Mouse (Mus musculus): ENCODE results near the gene Foxj1. TPM values are rescaled to one million over a fixed set of nuclear protein-coding genes. Genes with fewer than 3 reads are reported as not detected.
"Not testable (repeated sequence)": the region's sequence is repeated elsewhere in the genome, so short reads cannot be mapped to it uniquely, and the experiment has no call there.

Gene Foxj1
- 1.0 and 1.8 TPM in 2 replicates for polyA plus RNA-seq (2016; fragmentation: Nextera tagmentation; extraction: Ambion mirVana)

DNA sequence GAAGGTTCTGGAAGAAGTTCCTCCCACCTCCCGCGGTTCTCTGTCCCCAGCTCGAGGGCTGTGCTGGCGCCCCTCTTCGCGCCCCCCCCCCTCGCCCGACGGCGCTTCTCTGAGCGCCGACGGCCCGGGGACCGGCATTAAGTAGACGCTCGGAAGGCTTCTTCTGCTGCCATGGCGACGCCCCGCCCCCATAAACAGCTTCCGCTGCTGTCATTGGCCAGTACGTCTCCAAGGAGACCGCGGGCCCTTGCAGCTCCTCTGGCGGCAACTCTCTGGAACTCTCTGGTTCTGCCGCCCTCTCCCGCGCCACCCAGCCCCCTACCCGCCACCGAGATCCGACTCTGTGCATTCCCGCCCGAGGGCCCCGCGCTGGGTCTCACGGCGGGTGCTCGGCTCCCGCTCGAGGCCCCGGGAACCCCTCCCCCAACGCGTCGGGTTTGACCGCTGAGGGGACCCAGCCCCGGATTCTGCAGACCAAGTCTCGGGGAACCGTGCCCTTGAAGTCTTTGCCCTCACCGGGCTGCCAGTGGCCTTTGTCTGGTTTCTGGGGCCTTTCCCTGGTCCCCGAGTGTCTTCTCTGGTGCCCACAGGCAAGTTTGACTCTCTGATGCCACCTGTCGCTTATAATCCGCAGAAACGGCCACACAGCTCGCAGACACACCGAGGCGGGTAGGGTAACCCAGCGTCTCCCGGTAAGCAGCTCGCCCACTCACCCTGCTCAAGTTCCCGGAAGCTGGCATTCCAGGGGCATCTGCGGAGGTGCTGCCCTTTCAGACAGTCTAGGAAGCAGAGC lies at the start of gene Foxj1:
Foxj1 (minus strand) TSS at position 156 of the 793 bp plus-strand sequence.
- H3K36me3 ChIP-seq = no peaks in the 10 kb centered on the region
- peak within 1 kb of the TSS; percentile 56 for H3K4me3 ChIP-seq
- peak within 1 kb of the TSS; percentile 95 for H3K4me2 ChIP-seq (replicated peaks)
- peak within 1 kb of the TSS; percentile 70 for H3K9ac ChIP-seq
- 0 out of 2 replicates have a peak within 1 kb of the TSS, but pooled peaks have one; percentile 59 for H3K27ac ChIP-seq
- H3K27me3 ChIP-seq = peaks cover 33% of the 10 kb centered on the region
- under 1% methylated on average over 58 of the region's 61 CpGs for WGBS
- H3K4me1 ChIP-seq = peaks cover 40% of the 10 kb centered on the region
- peak; percentile 74 for ATAC-seq (ENCODE audit: insufficient number of reproducible peaks, insufficient read depth, low FRiP score, low TSS enrichment)
- no peaks in the 10 kb centered on the region for H3K9me3 ChIP-seq

DNA sequence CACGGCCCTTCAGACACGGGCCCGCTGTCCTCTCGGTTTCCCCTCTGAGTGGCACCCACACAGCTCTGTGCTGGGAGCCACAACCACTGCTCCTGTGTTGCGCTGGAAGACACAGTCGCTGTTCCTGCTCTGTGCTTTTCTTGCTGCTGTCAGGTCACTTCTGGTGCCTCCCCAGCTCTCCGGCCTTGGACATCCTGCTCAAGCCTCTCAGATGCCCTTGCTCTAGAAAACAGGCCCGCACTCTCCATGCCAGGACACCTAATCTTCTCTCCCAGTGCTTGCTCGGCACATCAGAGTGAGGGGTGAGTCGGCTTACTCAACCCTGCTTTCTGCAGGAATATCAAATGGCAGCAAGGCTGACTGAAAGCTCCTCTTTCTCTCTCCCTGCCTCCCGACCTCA lies 49.0 kb upstream of the Foxj1 start:
- Histone ChIP-seq H3K36me3 (peaks cover 10% of the 10 kb centered on the region; the same call in 1 of the 2 replicates), H3K9ac (no peak overlapping the region), H3K27me3 (no peaks in the 10 kb centered on the region), H3K27ac (0 out of 2 replicates have a peak overlapping the region, but pooled peaks have one; percentile 23), H3K4me1 (peaks cover 29% of the 10 kb centered on the region), H3K9me3 (no peaks in the 10 kb centered on the region), H3K4me2 (replicated peaks) (no peak overlapping the region), H3K4me3 (no peak overlapping the region)
- 77% methylated on average over 11 of the region's 11 CpGs for WGBS
- ATAC-seq (ENCODE audit: insufficient number of reproducible peaks, insufficient read depth, low FRiP score, low TSS enrichment) = no peak

DNA sequence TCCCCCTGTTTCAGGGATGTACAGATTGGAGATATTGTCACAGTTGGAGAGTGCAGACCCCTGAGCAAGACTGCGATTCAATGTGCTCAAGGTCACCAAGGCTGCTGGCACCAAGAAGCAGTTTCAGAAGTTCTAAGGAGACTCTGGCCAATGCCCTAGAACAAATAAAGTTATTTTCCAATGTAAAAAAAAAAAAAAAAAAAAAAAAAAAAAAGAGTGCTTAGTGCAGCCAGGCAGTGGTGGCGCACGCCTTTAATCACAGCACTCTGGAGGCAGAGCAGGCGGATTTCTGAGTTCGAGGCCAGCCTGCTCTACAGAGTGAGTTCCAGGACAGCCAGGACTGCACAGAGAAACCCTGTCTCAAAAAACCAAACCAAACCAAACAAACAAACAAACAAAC lies 47.9 kb upstream of the Foxj1 start:
- H3K9ac ChIP-seq; ATAC-seq (ENCODE audit: insufficient number of reproducible peaks, insufficient read depth, low FRiP score, low TSS enrichment): not testable (repeated sequence)
- 89% methylated on average over 5 of the region's 5 CpGs for WGBS

DNA sequence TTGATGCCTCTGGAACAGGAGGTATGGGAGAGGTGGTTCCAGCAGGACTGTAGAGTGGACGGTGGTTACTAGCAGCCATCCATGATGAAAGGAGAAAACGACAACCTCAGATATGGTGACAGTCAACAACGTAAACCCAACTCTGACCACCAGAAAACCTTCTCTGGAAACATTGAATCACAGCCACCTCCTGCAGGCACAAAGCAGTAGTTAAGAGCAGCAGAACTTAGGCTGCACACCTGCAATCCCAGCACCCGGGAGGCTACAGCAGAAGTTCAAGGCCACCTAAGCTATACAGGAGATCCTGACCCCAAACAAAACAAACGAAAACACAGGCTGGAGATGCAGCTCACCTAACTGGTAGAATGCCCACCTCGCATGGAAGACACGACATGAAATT lies 45.6 kb upstream of the Foxj1 start:
- WGBS = 87% methylated on average over 7 of the region's 7 CpGs
- Histone ChIP-seq H3K4me3 (no peak overlapping the region), H3K9ac (no peak overlapping the region), H3K4me1 (0 out of 2 replicates have a peak, but pooled peaks cover 3% of the 10 kb centered on the region), H3K27me3 (no peaks in the 10 kb centered on the region), H3K36me3 (peaks cover 10% of the 10 kb centered on the region; the same call in 1 of the 2 replicates), H3K9me3 (no peaks in the 10 kb centered on the region), H3K27ac (no peak overlapping the region), H3K4me2 (replicated peaks) (no peak overlapping the region)
- ATAC-seq (ENCODE audit: insufficient number of reproducible peaks, insufficient read depth, low FRiP score, low TSS enrichment) = no peak

More for the DNA sequence above, 47.9 kb upstream of the Foxj1 start:
- H3K9me3 ChIP-seq; H3K36me3 ChIP-seq; H3K27ac ChIP-seq; H3K4me2 ChIP-seq (replicated peaks); H3K4me3 ChIP-seq; H3K27me3 ChIP-seq: not testable (repeated sequence)
- peaks cover 25% of the 10 kb centered on the region for H3K4me1 ChIP-seq

DNA sequence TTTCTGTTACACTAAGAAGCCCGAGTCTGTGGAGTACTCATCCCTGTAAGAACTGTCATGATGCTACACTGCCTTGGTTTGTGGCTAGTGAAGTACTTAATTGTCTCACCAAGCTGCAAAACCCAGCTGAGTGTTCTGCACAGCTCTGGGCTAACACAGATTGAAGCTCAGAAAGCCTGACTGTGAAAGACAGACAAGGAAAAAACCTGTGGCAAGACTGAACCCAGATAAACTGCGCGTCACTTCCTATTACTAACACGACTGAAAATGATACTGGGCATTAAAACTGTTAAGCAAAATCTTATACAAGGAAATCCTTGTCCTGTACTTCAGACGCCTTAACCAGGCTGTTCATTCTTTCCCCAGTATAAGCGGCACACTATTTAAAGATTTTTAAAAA lies 44.3 kb upstream of the Foxj1 start:
- H3K36me3 ChIP-seq = peaks cover 10% of the 10 kb centered on the region; the same call in 1 of the 2 replicates
- no peak overlapping the region for H3K4me3 ChIP-seq
- WGBS = 79% methylated on average over 6 of the region's 6 CpGs
- no peak overlapping the region for H3K4me2 ChIP-seq (replicated peaks)
- no peaks in the 10 kb centered on the region for H3K9me3 ChIP-seq
- H3K27ac ChIP-seq = no peak overlapping the region
- H3K27me3 ChIP-seq = no peaks in the 10 kb centered on the region
- no peak for ATAC-seq (ENCODE audit: insufficient number of reproducible peaks, insufficient read depth, low FRiP score, low TSS enrichment)
- H3K9ac ChIP-seq = no peak overlapping the region
- H3K4me1 ChIP-seq = 0 out of 2 replicates have a peak, but pooled peaks cover 3% of the 10 kb centered on the region

DNA sequence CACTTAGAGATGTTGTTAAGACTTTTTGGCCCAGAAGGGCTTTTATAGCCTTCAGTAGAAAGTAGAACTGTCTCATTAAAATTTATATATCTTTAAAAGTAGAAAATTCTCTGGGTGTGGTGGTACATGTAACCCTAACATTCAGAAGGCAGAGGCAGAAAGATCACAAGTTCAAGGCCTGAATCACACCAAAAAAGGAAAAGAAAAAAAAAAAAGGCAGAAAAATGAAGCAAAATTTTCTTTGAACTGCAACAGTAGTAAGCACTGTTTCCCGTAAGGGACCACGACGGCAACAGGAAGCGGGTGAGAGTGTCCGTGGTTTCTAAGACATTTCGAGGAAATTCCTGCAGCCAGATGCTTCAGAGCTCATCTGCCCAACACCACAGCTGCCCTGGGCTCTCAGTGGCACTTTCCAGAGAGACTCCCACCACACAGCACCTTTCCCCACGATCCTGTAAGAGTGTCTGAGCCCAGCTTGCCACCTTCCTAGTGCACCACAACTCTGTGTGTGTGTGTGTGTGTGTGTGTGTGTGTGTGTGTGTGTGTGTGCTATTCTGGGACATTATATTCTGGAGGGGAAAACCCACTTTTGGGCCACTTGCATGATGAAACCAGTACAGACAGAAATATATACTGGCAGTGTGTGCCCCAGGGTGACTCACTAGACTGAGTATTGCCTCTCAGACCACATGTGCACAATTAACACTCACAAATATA lies 41.9 kb upstream of the Foxj1 start:
- WGBS = 59% methylated on average over 7 of the region's 7 CpGs
- peaks cover 10% of the 10 kb centered on the region; the same call in 1 of the 2 replicates for H3K36me3 ChIP-seq
- no peak overlapping the region for H3K4me3 ChIP-seq
- H3K9me3 ChIP-seq = no peaks in the 10 kb centered on the region
- no peak overlapping the region for H3K4me2 ChIP-seq (replicated peaks)
- H3K27ac ChIP-seq = no peak overlapping the region
- no peak for ATAC-seq (ENCODE audit: insufficient number of reproducible peaks, insufficient read depth, low FRiP score, low TSS enrichment)
- H3K4me1 ChIP-seq = no peaks in the 10 kb centered on the region
- H3K27me3 ChIP-seq = no peaks in the 10 kb centered on the region
- H3K9ac ChIP-seq = no peak overlapping the region

DNA sequence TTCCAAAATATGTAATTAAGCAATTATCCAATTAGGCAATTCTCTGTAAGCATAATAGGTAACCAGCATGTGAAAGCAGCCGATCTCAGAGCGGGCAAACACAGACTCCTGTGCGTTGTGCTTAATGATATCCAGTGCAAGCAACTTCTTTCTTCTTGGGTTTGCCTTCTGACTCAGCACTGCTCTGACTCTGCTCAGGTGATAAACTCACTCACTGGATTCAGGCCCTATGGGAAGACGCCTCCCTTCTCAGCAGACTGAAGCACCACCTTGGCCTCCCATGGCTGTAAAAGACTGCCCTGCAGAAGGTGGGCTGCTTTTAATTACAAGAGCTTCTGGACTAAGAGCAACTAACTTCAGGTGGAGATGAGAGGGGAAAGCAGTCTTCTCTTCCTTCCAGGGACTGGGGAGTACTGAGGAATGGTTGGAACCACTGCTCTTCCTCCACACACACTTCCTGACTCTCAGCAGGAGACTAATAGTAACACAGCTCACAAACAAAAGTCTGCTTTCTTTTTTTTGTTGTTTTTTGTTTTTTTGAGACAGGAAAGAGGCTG lies 36.8 kb upstream of the Foxj1 start:
- 0 out of 2 replicates have a peak, but pooled peaks cover 4% of the 10 kb centered on the region for H3K36me3 ChIP-seq
- WGBS = 60% methylated on average over 4 of the region's 4 CpGs
- H3K9me3 ChIP-seq = no peaks in the 10 kb centered on the region
- no peak for ATAC-seq (ENCODE audit: insufficient number of reproducible peaks, insufficient read depth, low FRiP score, low TSS enrichment)
- H3K27ac ChIP-seq = no peak overlapping the region
- no peaks in the 10 kb centered on the region for H3K27me3 ChIP-seq
- no peak overlapping the region for H3K4me2 ChIP-seq (replicated peaks)
- no peak overlapping the region for H3K9ac ChIP-seq
- H3K4me1 ChIP-seq = no peaks in the 10 kb centered on the region
- no peak overlapping the region for H3K4me3 ChIP-seq

DNA sequence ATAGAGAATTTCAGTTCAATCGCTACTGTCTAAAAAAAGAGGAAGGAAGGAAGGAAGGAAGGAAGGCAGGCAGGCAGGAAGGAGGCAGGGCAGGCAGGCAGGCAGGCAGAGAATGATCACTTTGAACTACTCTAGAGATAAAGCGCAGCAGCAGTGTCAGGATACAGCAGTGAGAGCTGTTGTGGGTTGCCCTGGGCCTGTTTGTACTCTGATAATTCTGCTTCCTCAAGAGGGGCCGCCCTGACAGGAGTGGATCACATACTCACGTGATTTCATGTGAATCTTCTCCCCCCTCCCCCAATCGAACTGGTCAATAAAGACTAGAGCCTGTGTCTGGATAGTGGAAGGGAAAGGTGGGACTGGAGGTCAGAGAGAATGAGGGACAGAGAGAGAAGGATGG lies 34.4 kb upstream of the Foxj1 start:
- ATAC-seq (ENCODE audit: insufficient number of reproducible peaks, insufficient read depth, low FRiP score, low TSS enrichment) = no peak
- Histone ChIP-seq H3K9me3 (no peaks in the 10 kb centered on the region), H3K4me3 (no peak overlapping the region), H3K4me2 (replicated peaks) (no peak overlapping the region), H3K36me3 (0 out of 2 replicates have a peak, but pooled peaks cover 4% of the 10 kb centered on the region), H3K27me3 (no peaks in the 10 kb centered on the region), H3K9ac (no peak overlapping the region), H3K4me1 (no peaks in the 10 kb centered on the region), H3K27ac (no peak overlapping the region)
- 56% methylated on average over 5 of the region's 5 CpGs for WGBS

DNA sequence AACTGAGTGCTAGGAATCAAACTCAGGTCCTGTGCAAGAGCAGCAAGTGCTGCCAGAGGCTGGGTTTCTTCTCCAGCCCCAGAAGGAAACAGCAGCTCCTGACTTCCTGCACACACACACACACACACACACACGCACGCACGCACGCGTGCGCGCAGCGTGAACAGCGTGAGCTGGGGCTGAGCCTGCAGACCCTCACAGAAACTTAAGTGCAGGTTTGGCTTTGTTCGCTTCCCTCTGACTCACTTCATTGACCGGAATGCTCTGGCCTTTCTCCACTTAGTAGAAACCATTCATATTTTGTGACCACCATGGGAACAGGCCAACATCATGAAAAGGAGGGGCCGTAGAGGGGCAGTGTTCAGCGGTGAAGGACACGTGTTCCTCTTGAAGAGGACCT lies 33.9 kb upstream of the Foxj1 start:
- no peak overlapping the region for H3K4me2 ChIP-seq (replicated peaks)
- no peak overlapping the region for H3K9ac ChIP-seq
- no peak overlapping the region for H3K27ac ChIP-seq
- H3K27me3 ChIP-seq = no peaks in the 10 kb centered on the region
- no peak for ATAC-seq (ENCODE audit: insufficient number of reproducible peaks, insufficient read depth, low FRiP score, low TSS enrichment)
- 0 out of 2 replicates have a peak, but pooled peaks cover 4% of the 10 kb centered on the region for H3K36me3 ChIP-seq
- H3K4me3 ChIP-seq = no peak overlapping the region
- 92% methylated on average over 14 of the region's 14 CpGs for WGBS
- H3K4me1 ChIP-seq = no peaks in the 10 kb centered on the region
- H3K9me3 ChIP-seq = no peaks in the 10 kb centered on the region

DNA sequence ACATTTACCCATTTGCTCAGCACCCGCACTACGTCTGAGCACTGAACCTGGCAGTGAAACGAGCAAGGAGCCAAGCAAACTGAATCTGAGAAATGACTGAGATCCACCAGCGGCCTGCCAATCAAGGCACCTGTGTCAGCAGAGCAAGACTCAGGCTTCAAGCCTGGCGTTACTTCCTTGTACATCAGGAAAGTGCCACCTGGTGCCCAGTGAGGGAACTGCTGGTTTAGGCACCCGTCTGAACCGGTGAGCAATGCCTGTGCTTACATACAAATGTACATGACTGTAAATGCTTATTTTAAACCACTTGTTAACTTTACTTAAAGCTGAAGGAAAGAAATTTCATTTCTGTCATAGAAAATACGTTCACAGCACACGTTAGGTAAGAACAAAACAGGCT lies 32.9 kb upstream of the Foxj1 start:
- H3K9me3 ChIP-seq = no peaks in the 10 kb centered on the region
- 22% methylated on average over 9 of the region's 9 CpGs for WGBS
- no peaks in the 10 kb centered on the region for H3K27me3 ChIP-seq
- no peak for ATAC-seq (ENCODE audit: insufficient number of reproducible peaks, insufficient read depth, low FRiP score, low TSS enrichment)
- H3K36me3 ChIP-seq = 0 out of 2 replicates have a peak, but pooled peaks cover 4% of the 10 kb centered on the region
- no peaks in the 10 kb centered on the region for H3K4me1 ChIP-seq
- no peak overlapping the region for H3K4me2 ChIP-seq (replicated peaks)
- H3K9ac ChIP-seq = no peak overlapping the region
- H3K4me3 ChIP-seq = no peak overlapping the region
- H3K27ac ChIP-seq = no peak overlapping the region

DNA sequence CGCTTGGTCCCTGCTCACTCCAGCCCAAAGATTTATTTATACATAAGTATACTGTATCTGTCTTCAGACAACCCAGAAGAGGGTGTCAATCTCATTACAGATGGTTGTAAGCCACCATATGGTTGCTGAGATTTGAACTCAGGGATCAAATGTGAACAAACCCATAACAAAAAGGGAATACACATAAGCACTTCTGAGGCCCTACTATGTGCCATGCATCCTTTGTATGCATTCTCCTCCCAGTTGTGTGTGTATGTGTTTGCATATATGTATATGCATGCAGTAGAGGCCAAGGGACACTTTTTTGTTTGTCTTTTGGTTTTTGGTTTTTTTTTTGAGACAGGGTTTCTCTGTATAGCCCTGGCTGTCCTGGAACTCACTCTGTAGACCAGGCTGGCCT lies 31.4 kb upstream of the Foxj1 start:
- 0 out of 2 replicates have a peak, but pooled peaks cover 4% of the 10 kb centered on the region for H3K36me3 ChIP-seq
- 0 out of 2 replicates have a peak, but pooled peaks cover 3% of the 10 kb centered on the region for H3K4me1 ChIP-seq
- WGBS = 87% methylated on average over 1 of the region's 1 CpGs
- no peak for ATAC-seq (ENCODE audit: insufficient number of reproducible peaks, insufficient read depth, low FRiP score, low TSS enrichment)
- no peaks in the 10 kb centered on the region for H3K27me3 ChIP-seq
- no peak overlapping the region for H3K9ac ChIP-seq
- H3K27ac ChIP-seq = no peak overlapping the region
- H3K4me2 ChIP-seq (replicated peaks) = no peak overlapping the region
- H3K9me3 ChIP-seq = no peaks in the 10 kb centered on the region
- no peak overlapping the region for H3K4me3 ChIP-seq

Measured in embryonic facial prominence, embryonic 12.5 days (tissue).